Mouse (Mus musculus) liver, embryonic 14.5 days (tissue): ENCODE data around the gene Polr3c. TPM values are rescaled to one million over a fixed set of nuclear protein-coding genes. Genes with fewer than 3 reads are reported as not detected.
"Not testable (repeated sequence)": the region's sequence is repeated elsewhere in the genome, so short reads cannot be mapped to it uniquely, and the experiment has no call there.

Experiments
- ATAC-seq: fragments of 200-750 bp; cut with Nextera tagmentation; 2 replicates; pipeline ENCODE4 v1.8.0; 2017; ENCODE audit warnings: moderate number of reproducible peaks, mild to moderate bottlenecking, moderate library complexity; ENCODE audit not compliant: insufficient read depth
- DNase-seq, 3 experiments: peaks; one replicate each; pipeline ENCODE4 v3.0.0-alpha.2; 2012 to 2013; ENCODE audit warnings: low read depth in 3 of 3, low spot score in 3 of 3
- H3K27ac ChIP-seq: fragments of 300-500 bp; sonication (generic); 2 replicates; pipeline ENCODE4 v1.5.1; 2014; ENCODE audit warnings: moderate library complexity, mild to moderate bottlenecking, control low read depth, inconsistent platforms
- H3K27me3 ChIP-seq: fragments of 300-500 bp; sonication (generic); 2 replicates; pipeline ENCODE4 v1.6.1; 2014; ENCODE audit warnings: mild to moderate bottlenecking, low read length, moderate library complexity; ENCODE audit not compliant: control insufficient read depth, insufficient read depth
- H3K36me3 ChIP-seq: fragments of 300-500 bp; sonication (generic); replicated peaks from 2 replicates; pipeline ENCODE4 v1.6.1; 2014; ENCODE audit warnings: low read depth; ENCODE audit not compliant: control insufficient read depth, insufficient read depth
- H3K4me1 ChIP-seq, 2 experiments: fragments of 200-500 bp in 1 of 2; fragments of 300-500 bp in 1 of 2; sonication (generic) in 1 of 2; replicated peaks; 2 replicates each; pipeline ENCODE4 v1.6.1; 2012 to 2014; ENCODE audit warnings: antibody characterized with exemption in 1 of 2, inconsistent platforms in 1 of 2, low read length in 1 of 2; ENCODE audit not compliant: control insufficient read depth in 2 of 2, insufficient read depth in 2 of 2
- H3K4me2 ChIP-seq: fragments of 300-500 bp; sonication (generic); 2 replicates; pipeline ENCODE4 v1.6.1; 2014; ENCODE audit warnings: low read depth, mild to moderate bottlenecking, control low read depth, moderate library complexity
- H3K4me3 ChIP-seq, 2 experiments: fragments of 200-500 bp in 1 of 2; fragments of 300-500 bp in 1 of 2; sonication (generic) in 1 of 2; 2 replicates each; pipeline ENCODE4 v1.5.1; 2012 to 2014; ENCODE audit warnings: low read depth in 2 of 2, low read length in 2 of 2, mild to moderate bottlenecking in 2 of 2, control low read depth in 1 of 2, inconsistent platforms in 1 of 2, moderate library complexity in 1 of 2; ENCODE audit not compliant: insufficient read depth in 1 of 2
- H3K9ac ChIP-seq: fragments of 300-500 bp; sonication (generic); replicated peaks from 2 replicates; pipeline ENCODE4 v1.6.1; 2014; ENCODE audit warnings: mild to moderate bottlenecking, control low read depth, moderate library complexity
- H3K9me3 ChIP-seq: fragments of 300-500 bp; sonication (generic); 2 replicates; pipeline ENCODE4 v1.6.1; 2016; ENCODE audit warnings: low read length, mixed read lengths; ENCODE audit not compliant: control insufficient read depth
- CTCF ChIP-seq: IDR thresholded peaks from 2 replicates; pipeline ENCODE4 v1.5.1; 2016; ENCODE audit warnings: antibody characterized with exemption, low read depth, control low read depth
- EP300 ChIP-seq: IDR thresholded peaks from 2 replicates; pipeline ENCODE4 v1.6.1; 2016; ENCODE audit warnings: antibody characterized with exemption, low read depth
- WGBS: fragments of 180-500 bp; shearing (Covaris S2); extraction: QIAGEN DNeasy Blood & Tissue Kit; methylation state at CpG from one replicate; pipeline ENCODE4 v1.1.7; 2014; ENCODE audit not compliant: insufficient replicate concordance; 5-methylcytosine and 5-hydroxymethylcytosine counted together
- polyA plus RNA-seq, 2 experiments: library from polyadenylated mRNA; depleted of rRNA in 1 of 2; stranded (reverse) in 1 of 2; unstranded in 1 of 2; fragments of >200 nt; fragmentation: Nextera tagmentation in 1 of 2; extraction: Ambion mirVana in 1 of 2; gene quantifications; 2 replicates each; pipeline versions ENCODE4 v1.2.1 to v1.2.3; 2012 to 2014

The Polr3c gene
- polyA plus RNA-seq, 2 experiments: 14.5 to 21.6 TPM

GRCm38 (mm10) chr3:96696198-96696765 is 31.1 kb downstream of the Polr3c start, which contains the start of gene Pias3:
Gene Pias3 (plus strand): TSS chr3:96696384.
- ATAC-seq (peak; percentile 73), DNase-seq (peak; percentile 57 to 67 (median 59))
- H3K9ac ChIP-seq: peak within 1 kb of the TSS; percentile 82
- H3K27me3 ChIP-seq: no peaks in the 10 kb centered on the region
- peaks cover 4 to 8% of the 10 kb centered on the region in 2 experiments for H3K4me1 ChIP-seq
- H3K4me2 ChIP-seq: peak within 1 kb of the TSS; percentile 96
- H3K27ac ChIP-seq: peak within 1 kb of the TSS; percentile 40; the same call in 1 of the 2 replicates
- H3K36me3 ChIP-seq: no peaks in the 10 kb centered on the region
- WGBS: under 1% methylated on average over 35 of the region's 35 CpGs
- no peaks in the 10 kb centered on the region for H3K9me3 ChIP-seq
- H3K4me3 ChIP-seq: peak within 1 kb of the TSS; percentile 79 to 93
- TF ChIP-seq CTCF (no peak), EP300 (no peak)

GRCm38 (mm10) chr3:96693579-96693978 is 33.8 kb downstream of the Polr3c start:
- 55% methylated on average over 1 of the region's 1 CpGs for WGBS
- Histone ChIP-seq H3K27ac (no peak overlapping the region), H3K9me3 (no peaks in the 10 kb centered on the region), H3K4me3 (no peak overlapping the region), H3K36me3 (no peaks in the 10 kb centered on the region), H3K9ac (no peak overlapping the region), H3K4me2 (no peak overlapping the region), H3K4me1 (peaks cover 4 to 8% of the 10 kb centered on the region in 2 experiments), H3K27me3 (no peaks in the 10 kb centered on the region)
- no peak for TF ChIP-seq CTCF
- no peak for TF ChIP-seq EP300
- no peak for DNase-seq
- no peak for ATAC-seq

GRCm38 (mm10) chr3:96692506-96692905 is 34.9 kb downstream of the Polr3c start:
- no peaks in the 10 kb centered on the region for H3K36me3 ChIP-seq
- peaks cover under 1 to 5% of the 10 kb centered on the region in 2 experiments for H3K4me1 ChIP-seq
- H3K4me3 ChIP-seq: no peak overlapping the region
- no peak overlapping the region for H3K4me2 ChIP-seq
- H3K27me3 ChIP-seq: no peaks in the 10 kb centered on the region
- TF ChIP-seq CTCF (peak; percentile 33), EP300 (no peak)
- no peak overlapping the region for H3K27ac ChIP-seq
- no peaks in the 10 kb centered on the region for H3K9me3 ChIP-seq
- 21% methylated on average over 3 of the region's 3 CpGs for WGBS
- DNase-seq: no peak
- no peak for ATAC-seq
- no peak overlapping the region for H3K9ac ChIP-seq

- WGBS: 46% methylated on average over 3 of the region's 3 CpGs
- H3K4me3 ChIP-seq: no peak overlapping the region
- H3K36me3 ChIP-seq: no peaks in the 10 kb centered on the region
- H3K27ac ChIP-seq: no peak overlapping the region
- peaks cover 6% of the 10 kb centered on the region; the same call in 1 of the 2 replicates for H3K27me3 ChIP-seq
- H3K9me3 ChIP-seq: no peaks in the 10 kb centered on the region
- no peak overlapping the region for H3K9ac ChIP-seq
- DNase-seq (no peak), ATAC-seq (no peak)
- H3K4me1 ChIP-seq: no peaks in the 10 kb centered on the region
- TF ChIP-seq CTCF: peak; percentile 28; the same call in 1 of the 2 replicates
- no peak for TF ChIP-seq EP300
- no peak overlapping the region for H3K4me2 ChIP-seq
These were observed 37.1 kb downstream of the Polr3c start for GRCm38 (mm10) chr3:96690298-96690697.

GRCm38 (mm10) chr3:96688854-96689253 is 38.6 kb downstream of the Polr3c start:
- Histone ChIP-seq H3K9ac (no peak overlapping the region), H3K4me3 (no peak overlapping the region), H3K4me1 (no peaks in the 10 kb centered on the region), H3K36me3 (no peaks in the 10 kb centered on the region), H3K9me3 (no peaks in the 10 kb centered on the region), H3K4me2 (no peak overlapping the region), H3K27ac (no peak overlapping the region), H3K27me3 (peaks cover 20% of the 10 kb centered on the region)
- TF ChIP-seq CTCF (no peak), EP300 (no peak)
- DNase-seq: no peak
- 62% methylated on average over 11 of the region's 11 CpGs for WGBS
- ATAC-seq: no peak

GRCm38 (mm10) chr3:96686057-96686456 is 41.4 kb downstream of the Polr3c start:
- H3K4me3 ChIP-seq, H3K9ac ChIP-seq, H3K27ac ChIP-seq, ATAC-seq, H3K4me1 ChIP-seq, H3K9me3 ChIP-seq, H3K4me2 ChIP-seq, H3K36me3 ChIP-seq, DNase-seq: not testable (repeated sequence)
- 67% methylated on average over 5 of the region's 5 CpGs for WGBS
- peaks cover 23% of the 10 kb centered on the region for H3K27me3 ChIP-seq
